Comparison of ENCODE assay signal across 8 mouse cellular contexts in genomic region chr2:130840846-130841245, GRCm38 (mm10).
DNase-seq lines count a peak whose midpoint lies in the region; ATAC-seq lines count a peak whose summit lies in the region.

No protein-coding gene starts in this region.

- H3K27me3 ChIP-seq in heart, embryonic 12.5 days (replicated peaks) = no peaks in the 10 kb centered on the region
- no peaks in the 10 kb centered on the region for H3K27me3 ChIP-seq in forebrain, embryonic 11.5 days (ENCODE audit: control insufficient read depth, insufficient read depth, low read length)
- H3K27me3 ChIP-seq in hindbrain, embryonic 12.5 days = no peaks in the 10 kb centered on the region
- H3K27me3 ChIP-seq in lung, embryonic 15.5 days = no peaks in the 10 kb centered on the region

- H3K9ac ChIP-seq in heart, embryonic 12.5 days = no peak overlapping the region
- peak overlapping the region; percentile 25; the same call in 1 of the 2 replicates for H3K9ac ChIP-seq in forebrain, embryonic 11.5 days (ENCODE audit: low read length)
- H3K9ac ChIP-seq in hindbrain, embryonic 12.5 days = peak overlapping the region; percentile 40; the same call in 1 of the 2 replicates
- no peak overlapping the region for H3K9ac ChIP-seq in lung, embryonic 15.5 days

- peaks cover 39% of the 10 kb centered on the region for H3K4me1 ChIP-seq in heart, embryonic 12.5 days (replicated peaks)
- H3K4me1 ChIP-seq in forebrain, embryonic 11.5 days (replicated peaks; ENCODE audit: control insufficient read depth, insufficient read depth, low read length) = no peaks in the 10 kb centered on the region
- H3K4me1 ChIP-seq in hindbrain, embryonic 12.5 days = peaks cover 24% of the 10 kb centered on the region
- H3K4me1 ChIP-seq in lung, embryonic 15.5 days = peaks cover 10% of the 10 kb centered on the region; the same call in 1 of the 2 replicates

- 13% methylated on average over 4 of the region's 4 CpGs for WGBS in heart, embryonic 12.5 days
- WGBS in forebrain, embryonic 11.5 days = 3% methylated on average over 4 of the region's 4 CpGs
- 7% methylated on average over 4 of the region's 4 CpGs for WGBS in hindbrain, embryonic 12.5 days
- WGBS in lung, embryonic 15.5 days = 16% methylated on average over 4 of the region's 4 CpGs

- H3K27ac ChIP-seq in heart, embryonic 12.5 days (ENCODE audit: poor library complexity, severe bottlenecking) = no peak overlapping the region
- H3K27ac ChIP-seq in forebrain, embryonic 11.5 days (ENCODE audit: low read depth, low read length) = peak overlapping the region; percentile 91
- peak overlapping the region; percentile 99 for H3K27ac ChIP-seq in hindbrain, embryonic 12.5 days
- no peak overlapping the region for H3K27ac ChIP-seq in lung, embryonic 15.5 days

- no peak for ATAC-seq in heart, embryonic 12.5 days (ENCODE audit: insufficient number of reproducible peaks, low FRiP score)
- peak; percentile 79 for ATAC-seq in forebrain, embryonic 11.5 days (replicated peaks; ENCODE audit: low FRiP score)
- peak; percentile 84 for ATAC-seq in hindbrain, embryonic 12.5 days (ENCODE audit: low FRiP score)
- no peak; the same call in 1 of the 2 replicates for ATAC-seq in lung, embryonic 15.5 days (ENCODE audit: borderline replicate concordance, extremely low read depth, low FRiP score, low TSS enrichment)

- H3K4me2 ChIP-seq in heart, embryonic 12.5 days = no peak overlapping the region
- H3K4me2 ChIP-seq in forebrain, embryonic 11.5 days (ENCODE audit: low read depth, low read length, severe bottlenecking) = peak overlapping the region; percentile 56
- peak overlapping the region; percentile 71 for H3K4me2 ChIP-seq in hindbrain, embryonic 12.5 days (replicated peaks)
- H3K4me2 ChIP-seq in lung, embryonic 15.5 days = peak overlapping the region; percentile 85

- H3K9me3 ChIP-seq in heart, embryonic 12.5 days (replicated peaks) = no peaks in the 10 kb centered on the region
- H3K9me3 ChIP-seq in forebrain, embryonic 11.5 days (ENCODE audit: control insufficient read depth, low read length) = no peaks in the 10 kb centered on the region; the same call in 1 of the 2 replicates
- H3K9me3 ChIP-seq in hindbrain, embryonic 12.5 days (replicated peaks) = no peaks in the 10 kb centered on the region
- no peaks in the 10 kb centered on the region for H3K9me3 ChIP-seq in lung, embryonic 15.5 days

- peak; percentile 96 for DNase-seq in heart, adult 11 months
- DNase-seq in forebrain, embryonic 11.5 days (ENCODE audit: low spot score) = peak; percentile 72
- peak; percentile 93 for DNase-seq in layer of hippocampus, adult 9-11 months
- peak; percentile 96 for DNase-seq in retina, postnatal 1 day
- DNase-seq in thymus, postnatal 36 days = no peak

- H3K4me3 ChIP-seq in heart, embryonic 12.5 days = no peak overlapping the region
- H3K4me3 ChIP-seq in forebrain, embryonic 11.5 days (ENCODE audit: low read depth, low read length) = peak overlapping the region; percentile 94
- H3K4me3 ChIP-seq in hindbrain, embryonic 12.5 days = peak overlapping the region; percentile 92
- H3K4me3 ChIP-seq in lung, embryonic 15.5 days = peak overlapping the region; percentile 79

- peaks cover 18% of the 10 kb centered on the region for H3K36me3 ChIP-seq in heart, embryonic 12.5 days
- no peaks in the 10 kb centered on the region for H3K36me3 ChIP-seq in forebrain, embryonic 11.5 days (ENCODE audit: control insufficient read depth, insufficient read depth, low read length)
- H3K36me3 ChIP-seq in hindbrain, embryonic 12.5 days = peaks cover 17% of the 10 kb centered on the region
- H3K36me3 ChIP-seq in lung, embryonic 15.5 days = no peaks in the 10 kb centered on the region

Comparison
In these comparisons a context has a peak if more than half of its experiments do, and no peak if none do; other contexts are left out.
1. DNase-seq: peak in heart, adult 11 months (single experiment), forebrain, embryonic 11.5 days (single experiment), layer of hippocampus, adult 9-11 months (single experiment) and retina, postnatal 1 day (single experiment); none in thymus, postnatal 36 days (0 of 2).
2. ATAC-seq: peak in forebrain, embryonic 11.5 days (single experiment) and hindbrain, embryonic 12.5 days (single experiment); none in heart, embryonic 12.5 days (single experiment) and lung, embryonic 15.5 days (single experiment).
3. H3K27ac ChIP-seq: peak in forebrain, embryonic 11.5 days (single experiment) and hindbrain, embryonic 12.5 days (single experiment); none in heart, embryonic 12.5 days (single experiment) and lung, embryonic 15.5 days (single experiment).
4. H3K9ac ChIP-seq: peak in forebrain, embryonic 11.5 days (single experiment) and hindbrain, embryonic 12.5 days (single experiment); none in heart, embryonic 12.5 days (single experiment) and lung, embryonic 15.5 days (single experiment).